Mouse (Mus musculus) embryonic facial prominence, embryonic 12.5 days (tissue): Measurements from ENCODE around the gene Zbtb20. TPM values are rescaled to one million over a fixed set of nuclear protein-coding genes. Genes with fewer than 3 reads are reported as not detected.

Experiments used
- ATAC-seq: fragments of 200-750 bp; cut with Nextera tagmentation; 2 replicates; pipeline ENCODE4 v1.8.0; 2017; ENCODE audit not compliant: insufficient number of reproducible peaks, insufficient read depth, low FRiP score, low TSS enrichment
- H3K27ac ChIP-seq: fragments of 300-500 bp; sonication (generic); 2 replicates; pipeline ENCODE4 v1.5.1; 2016; ENCODE audit warnings: mild to moderate bottlenecking
- H3K27me3 ChIP-seq: fragments of 300-500 bp; sonication (generic); 2 replicates; pipeline ENCODE4 v1.6.1; 2016; ENCODE audit warnings: mild to moderate bottlenecking, moderate library complexity
- H3K36me3 ChIP-seq: fragments of 300-500 bp; sonication (generic); 2 replicates; pipeline ENCODE4 v1.6.1; 2016; ENCODE audit warnings: mild to moderate bottlenecking
- H3K4me1 ChIP-seq: fragments of 300-500 bp; sonication (generic); 2 replicates; pipeline ENCODE4 v1.6.1; 2016
- H3K4me2 ChIP-seq: fragments of 300-500 bp; sonication (generic); replicated peaks from 2 replicates; pipeline ENCODE4 v1.6.1; 2016; ENCODE audit warnings: mild to moderate bottlenecking, moderate library complexity
- H3K4me3 ChIP-seq: fragments of 300-500 bp; sonication (generic); 2 replicates; pipeline ENCODE4 v1.5.1; 2016; ENCODE audit warnings: mild to moderate bottlenecking
- H3K9ac ChIP-seq: fragments of 300-500 bp; sonication (generic); 2 replicates; pipeline ENCODE4 v1.6.1; 2016; ENCODE audit warnings: mild to moderate bottlenecking, moderate library complexity
- H3K9me3 ChIP-seq: fragments of 300-500 bp; sonication (generic); 2 replicates; pipeline ENCODE4 v1.6.1; 2016; ENCODE audit warnings: mild to moderate bottlenecking, moderate library complexity
- WGBS: fragments of 180-500 bp; shearing (Covaris S2); methylation state at CpG from one replicate; pipeline ENCODE4 v1.1.7; 2016; 5-methylcytosine and 5-hydroxymethylcytosine counted together
- polyA plus RNA-seq: library from polyadenylated mRNA; unstranded; fragments of >200 nt; fragmentation: Nextera tagmentation; extraction: Ambion mirVana; gene quantifications from 2 replicates; pipeline ENCODE4 v1.2.1, GENCODE M21; 2016

Zbtb20 gene
- polyA plus RNA-seq, 1 experiment from 2014 or later = 25.8 TPM

DNA sequence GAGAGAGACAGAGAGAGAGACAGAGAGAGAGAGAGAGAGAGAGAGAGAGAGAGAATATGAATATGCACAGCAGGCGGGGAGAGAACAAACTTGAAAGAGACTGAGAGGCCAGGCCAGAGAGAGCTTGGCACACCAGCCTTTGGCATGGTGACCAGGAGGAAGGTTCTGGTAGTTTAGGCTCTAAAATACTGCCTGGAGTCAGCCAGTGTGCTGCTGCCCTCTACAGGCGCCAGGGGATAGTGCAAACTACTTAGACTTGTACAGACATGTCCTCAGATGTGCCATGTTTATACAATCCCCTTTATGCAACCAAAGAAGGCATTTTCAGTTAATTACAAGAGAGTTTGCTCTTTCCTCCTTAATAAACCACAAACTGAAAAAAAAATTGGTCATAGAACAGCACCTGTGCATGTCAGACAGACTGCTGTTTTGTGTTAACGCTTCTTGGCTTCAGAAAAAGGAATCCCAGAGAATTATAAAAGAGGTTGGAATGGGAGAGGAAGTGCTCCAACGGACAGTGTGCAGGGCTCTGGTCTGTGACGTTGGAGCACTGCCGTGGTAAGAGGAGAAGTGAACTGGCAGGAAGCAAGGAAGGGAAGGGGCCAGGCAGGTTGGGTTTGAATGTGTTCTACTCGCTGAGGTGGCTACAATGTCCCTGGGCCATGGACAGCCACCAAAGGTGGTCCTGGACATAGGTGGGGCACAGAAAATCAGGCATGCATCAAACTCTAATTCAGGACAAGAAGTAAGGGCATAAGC is 698.5 kb downstream of the Zbtb20 start:
- Histone ChIP-seq H3K9ac (no peak overlapping the region), H3K4me2 (no peak overlapping the region), H3K4me3 (no peak overlapping the region), H3K4me1 (peaks cover 25% of the 10 kb centered on the region), H3K27ac (peak overlapping the region; percentile 48), H3K36me3 (no peaks in the 10 kb centered on the region), H3K27me3 (no peaks in the 10 kb centered on the region), H3K9me3 (no peaks in the 10 kb centered on the region)
- WGBS = 43% methylated on average over 7 of the region's 7 CpGs
- ATAC-seq = no peak

DNA sequence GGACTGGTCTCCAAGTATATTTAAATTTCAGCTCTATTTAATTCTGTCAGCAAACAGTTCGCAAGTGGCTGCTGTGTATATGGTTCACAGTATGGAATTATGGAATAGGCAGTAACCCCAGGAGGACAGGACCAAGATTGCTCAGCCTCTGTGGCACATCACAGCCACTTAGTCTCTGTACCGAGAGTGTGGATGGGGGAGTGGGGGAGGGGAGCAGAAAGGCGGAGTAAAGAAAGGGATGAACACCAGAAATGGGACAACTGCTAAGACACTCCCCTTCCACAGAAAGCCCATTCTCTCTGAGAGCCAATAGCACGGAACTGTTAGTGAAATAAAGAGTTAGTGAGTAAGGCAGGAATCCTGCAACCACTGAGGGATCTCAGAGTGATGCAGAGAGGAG is 699.4 kb downstream of the Zbtb20 start:
- H3K27ac ChIP-seq = peak overlapping the region; percentile 32; the same call in 1 of the 2 replicates
- WGBS = 45% methylated on average over 4 of the region's 4 CpGs
- no peak overlapping the region for H3K4me3 ChIP-seq
- no peak overlapping the region for H3K9ac ChIP-seq
- no peak overlapping the region for H3K4me2 ChIP-seq
- peaks cover 25% of the 10 kb centered on the region for H3K4me1 ChIP-seq
- no peaks in the 10 kb centered on the region for H3K9me3 ChIP-seq
- 0 out of 2 replicates have a peak, but pooled peaks cover 3% of the 10 kb centered on the region for H3K36me3 ChIP-seq
- no peak for ATAC-seq
- H3K27me3 ChIP-seq = no peaks in the 10 kb centered on the region

DNA sequence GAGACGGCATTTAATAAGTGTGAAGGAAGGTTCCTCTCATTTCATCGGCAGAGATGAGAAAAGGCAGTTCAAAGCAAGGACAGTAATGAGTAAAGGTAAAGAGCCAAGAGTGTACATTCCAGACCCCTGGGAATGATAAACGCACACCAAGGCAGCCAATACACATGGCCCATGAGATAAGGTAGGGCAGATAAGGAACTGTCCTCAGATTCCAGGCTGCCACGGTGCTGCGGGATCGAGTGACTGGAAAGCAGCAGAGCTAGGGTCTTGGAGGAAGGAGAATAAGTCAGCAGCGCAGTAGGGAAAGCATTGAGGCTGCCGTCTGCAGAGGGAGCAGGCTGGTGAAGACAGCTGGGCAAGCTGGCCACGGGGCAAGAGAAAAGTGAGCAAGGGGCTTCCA is 699.8 kb downstream of the Zbtb20 start:
- Histone ChIP-seq H3K27ac (peak overlapping the region; percentile 32; the same call in 1 of the 2 replicates), H3K4me1 (peaks cover 25% of the 10 kb centered on the region), H3K4me3 (no peak overlapping the region), H3K36me3 (0 out of 2 replicates have a peak, but pooled peaks cover 3% of the 10 kb centered on the region), H3K9ac (no peak overlapping the region), H3K4me2 (no peak overlapping the region), H3K9me3 (no peaks in the 10 kb centered on the region), H3K27me3 (no peaks in the 10 kb centered on the region)
- 34% methylated on average over 9 of the region's 9 CpGs for WGBS
- no peak for ATAC-seq

DNA sequence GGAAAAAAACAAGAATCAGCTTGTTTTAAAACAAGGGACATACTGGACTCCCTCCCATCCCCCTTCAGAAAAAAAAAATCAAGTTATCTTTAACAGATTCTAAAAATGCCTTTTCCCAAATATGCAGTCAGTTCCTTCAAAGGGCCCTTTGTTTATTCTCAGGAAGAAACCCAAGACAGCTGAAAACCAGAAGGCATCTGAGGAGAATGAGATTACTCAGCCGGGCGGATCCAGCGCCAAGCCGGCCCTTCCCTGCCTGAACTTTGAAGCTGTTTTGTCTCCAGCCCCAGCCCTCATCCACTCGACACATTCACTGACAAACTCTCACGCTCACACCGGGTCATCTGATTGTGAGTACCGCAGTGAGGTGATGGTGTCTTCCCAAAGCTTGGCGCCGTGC is 701.7 kb downstream of the Zbtb20 start:
- Histone ChIP-seq H3K27me3 (no peaks in the 10 kb centered on the region), H3K9ac (no peak overlapping the region), H3K9me3 (no peaks in the 10 kb centered on the region), H3K4me3 (no peak overlapping the region), H3K4me1 (peaks cover 25% of the 10 kb centered on the region), H3K4me2 (no peak overlapping the region; the same call in 1 of the 2 replicates), H3K36me3 (0 out of 2 replicates have a peak, but pooled peaks cover 3% of the 10 kb centered on the region), H3K27ac (peak overlapping the region; percentile 71)
- no peak for ATAC-seq
- WGBS = 7% methylated on average over 10 of the region's 10 CpGs

- H3K9ac ChIP-seq = no peak overlapping the region
- no peak overlapping the region for H3K4me3 ChIP-seq
- 0 out of 2 replicates have a peak, but pooled peaks cover 3% of the 10 kb centered on the region for H3K36me3 ChIP-seq
- no peak for ATAC-seq
- peaks cover 20% of the 10 kb centered on the region for H3K4me1 ChIP-seq
- H3K9me3 ChIP-seq = no peaks in the 10 kb centered on the region
- 31% methylated on average over 5 of the region's 5 CpGs for WGBS
- H3K4me2 ChIP-seq = no peak overlapping the region
- no peaks in the 10 kb centered on the region for H3K27me3 ChIP-seq
- H3K27ac ChIP-seq = no peak overlapping the region
Observed at GRCm38 (mm10) chr16:43578351-43578750, 702.7 kb downstream of the Zbtb20 start.

DNA sequence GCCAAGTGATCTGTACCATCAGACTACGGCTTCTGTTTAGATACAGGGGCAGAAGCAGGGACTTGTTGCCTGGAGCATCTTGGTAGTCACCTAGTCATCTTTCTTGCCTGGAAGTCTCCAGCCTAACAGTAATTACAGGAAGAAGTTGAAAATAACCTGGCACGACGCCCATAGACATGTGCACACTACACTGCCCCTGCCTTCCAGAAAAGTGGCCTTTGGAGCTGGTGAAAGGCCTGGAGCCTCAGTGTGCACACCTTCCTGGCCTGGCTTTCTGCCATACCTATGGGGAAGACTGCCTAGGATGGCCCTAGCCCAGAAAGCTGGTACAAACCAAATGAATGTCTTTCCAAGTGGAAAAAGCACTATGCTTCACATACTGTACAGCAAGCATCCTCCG is 703.4 kb downstream of the Zbtb20 start:
- Histone ChIP-seq H3K4me1 (peaks cover 17% of the 10 kb centered on the region), H3K4me3 (no peak overlapping the region), H3K9me3 (no peaks in the 10 kb centered on the region), H3K9ac (no peak overlapping the region), H3K4me2 (no peak overlapping the region), H3K36me3 (0 out of 2 replicates have a peak, but pooled peaks cover 3% of the 10 kb centered on the region), H3K27me3 (no peaks in the 10 kb centered on the region), H3K27ac (no peak overlapping the region)
- ATAC-seq = no peak
- 82% methylated on average over 4 of the region's 4 CpGs for WGBS

- Histone ChIP-seq H3K27ac (no peak overlapping the region), H3K4me1 (peaks cover 6% of the 10 kb centered on the region), H3K4me2 (no peak overlapping the region), H3K9ac (no peak overlapping the region), H3K9me3 (no peaks in the 10 kb centered on the region), H3K27me3 (no peaks in the 10 kb centered on the region), H3K36me3 (0 out of 2 replicates have a peak, but pooled peaks cover 3% of the 10 kb centered on the region), H3K4me3 (no peak overlapping the region)
- no peak for ATAC-seq
- WGBS = 90% methylated on average over 6 of the region's 6 CpGs
Observed at GRCm38 (mm10) chr16:43580321-43580822, 704.7 kb downstream of the Zbtb20 start.

DNA sequence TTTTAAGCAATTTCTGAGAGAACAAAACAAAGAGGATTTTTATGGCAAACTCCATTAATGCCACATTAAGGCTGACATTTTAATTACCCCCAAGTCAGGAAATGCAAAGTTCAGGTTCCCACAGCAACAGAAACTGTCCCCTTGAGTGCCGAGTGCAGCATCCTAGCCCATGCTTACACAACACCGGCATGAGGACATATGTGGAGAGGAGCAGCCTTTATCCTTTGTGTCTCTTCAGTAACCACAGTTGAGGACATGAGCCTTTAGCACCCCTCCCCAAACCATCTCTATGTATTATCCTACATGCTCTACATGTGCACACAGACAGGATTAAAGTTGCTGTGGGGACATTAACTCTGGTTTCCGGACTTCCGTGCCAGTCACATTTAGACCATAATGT is 705.9 kb downstream of the Zbtb20 start:
- H3K9ac ChIP-seq = no peak overlapping the region
- no peak overlapping the region for H3K27ac ChIP-seq
- no peaks in the 10 kb centered on the region for H3K4me1 ChIP-seq
- H3K36me3 ChIP-seq = 0 out of 2 replicates have a peak, but pooled peaks cover 3% of the 10 kb centered on the region
- H3K4me3 ChIP-seq = no peak overlapping the region
- no peak overlapping the region for H3K4me2 ChIP-seq
- no peaks in the 10 kb centered on the region for H3K9me3 ChIP-seq
- ATAC-seq = no peak
- 68% methylated on average over 4 of the region's 4 CpGs for WGBS
- no peaks in the 10 kb centered on the region for H3K27me3 ChIP-seq

- Histone ChIP-seq H3K4me3 (no peak overlapping the region), H3K4me1 (no peaks in the 10 kb centered on the region), H3K27me3 (no peaks in the 10 kb centered on the region), H3K27ac (no peak overlapping the region), H3K4me2 (no peak overlapping the region), H3K9ac (no peak overlapping the region), H3K9me3 (no peaks in the 10 kb centered on the region), H3K36me3 (no peaks in the 10 kb centered on the region)
- WGBS = 83% methylated on average over 4 of the region's 4 CpGs
- no peak for ATAC-seq
Observed at GRCm38 (mm10) chr16:43586859-43587429, 711.3 kb downstream of the Zbtb20 start.

DNA sequence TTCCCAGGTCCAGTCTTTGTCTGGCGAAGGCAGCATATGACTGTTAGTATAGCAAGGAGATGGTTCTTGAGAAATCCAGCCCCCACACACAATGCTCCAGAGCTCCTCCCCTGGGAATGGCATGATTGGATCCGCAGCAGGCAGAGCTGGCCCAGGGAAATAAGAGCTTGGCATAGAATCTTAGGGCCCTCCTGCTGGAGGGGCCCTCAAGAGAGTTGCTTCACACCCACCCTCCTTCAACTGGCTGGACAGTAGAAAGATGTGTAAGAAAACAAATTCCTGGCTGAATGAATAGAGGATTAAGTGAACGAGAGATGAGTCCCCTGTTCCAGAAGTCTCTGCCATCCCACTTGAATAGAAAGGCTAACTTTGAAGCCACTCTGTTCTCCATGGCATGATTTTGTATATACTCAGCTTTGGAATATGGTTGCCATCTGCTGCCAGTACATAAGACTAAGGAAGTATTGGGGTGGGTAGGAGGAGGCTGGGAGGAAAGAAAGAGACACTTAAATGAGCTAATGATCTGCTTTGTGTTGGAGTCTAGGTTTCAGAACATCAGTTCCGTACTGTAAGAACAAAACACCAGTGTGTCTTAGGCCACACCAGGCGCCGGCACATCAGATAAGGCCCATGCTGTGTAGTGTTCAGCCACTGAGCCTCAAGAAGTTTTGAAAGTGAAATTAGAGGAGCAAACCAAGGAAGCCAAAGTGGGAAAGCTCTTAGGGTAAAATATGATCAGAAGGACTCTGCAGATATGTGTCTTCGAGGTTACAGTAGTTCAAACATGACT is 715.2 kb downstream of the Zbtb20 start:
- Histone ChIP-seq H3K9ac (no peak overlapping the region), H3K4me2 (no peak overlapping the region), H3K9me3 (no peaks in the 10 kb centered on the region), H3K27me3 (no peaks in the 10 kb centered on the region), H3K4me1 (no peaks in the 10 kb centered on the region), H3K36me3 (no peaks in the 10 kb centered on the region), H3K4me3 (no peak overlapping the region), H3K27ac (no peak overlapping the region)
- 77% methylated on average over 7 of the region's 7 CpGs for WGBS
- ATAC-seq = no peak

GRCm38 (mm10) chr16:43592062-43592461 is 716.4 kb downstream of the Zbtb20 start:
- Histone ChIP-seq H3K9ac (no peak overlapping the region), H3K4me3 (no peak overlapping the region), H3K4me2 (no peak overlapping the region), H3K36me3 (no peaks in the 10 kb centered on the region), H3K27me3 (no peaks in the 10 kb centered on the region), H3K4me1 (no peaks in the 10 kb centered on the region), H3K27ac (no peak overlapping the region), H3K9me3 (no peaks in the 10 kb centered on the region)
- WGBS = 82% methylated on average over 5 of the region's 5 CpGs
- no peak for ATAC-seq
